Mouse (Mus musculus): ENCODE measurements around the gene Tppp3. TPM values are rescaled to one million over a fixed set of nuclear protein-coding genes. Genes with fewer than 3 reads are reported as not detected.
A peak's percentile ranks its signal among the peaks of the same experiment; 100 is the strongest.

Gene Tppp3
- polyA plus RNA-seq, 1 experiment, result 19.3 TPM

DNA sequence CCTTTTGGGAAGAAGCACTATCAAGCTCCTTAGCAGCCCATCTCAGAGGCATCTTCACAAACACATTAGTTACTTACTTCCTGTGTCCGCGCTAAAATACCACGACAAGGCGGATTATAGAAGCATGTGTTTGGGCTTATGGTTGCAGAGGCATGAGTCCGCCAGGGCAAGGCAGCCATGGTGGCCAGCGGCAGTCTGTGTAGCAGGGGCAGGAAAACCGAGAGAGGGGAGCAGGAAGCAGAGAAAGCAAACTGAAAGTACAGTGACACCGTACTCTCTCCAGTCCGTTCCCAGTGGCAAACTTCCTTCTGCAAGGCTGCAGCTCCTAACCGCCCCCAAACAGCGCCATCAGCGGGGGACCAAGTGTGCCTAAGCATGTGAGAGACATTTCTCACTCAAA is 28.5 kb upstream of the Tppp3 start:
- Histone ChIP-seq H3K4me3 (ENCODE audit: insufficient read depth, low read depth, low read length) (peak overlapping the region; percentile 43), H3K27me3 (replicated peaks; ENCODE audit: control insufficient read depth, insufficient read depth, low read length) (no peaks in the 10 kb centered on the region), H3K36me3 (ENCODE audit: control insufficient read depth, insufficient read depth, low read length) (no peaks in the 10 kb centered on the region), H3K27ac (ENCODE audit: insufficient read depth, low read depth, low read length) (no peak overlapping the region), H3K4me1 (ENCODE audit: control insufficient read depth, insufficient read depth, low read length) (peaks cover 9% of the 10 kb centered on the region)
- TF ChIP-seq POLR2A (IDR thresholded peaks at IDR 0.05; ENCODE audit: low read depth, low read length) (no peak), CTCF (conservative IDR thresholded peaks at IDR 0.05; ENCODE audit: insufficient read depth, insufficient read length, low read depth, low read length) (no peak)
- 78% methylated on average over 12 of the region's 12 CpGs for WGBS
- no peak for DNase-seq

DNA sequence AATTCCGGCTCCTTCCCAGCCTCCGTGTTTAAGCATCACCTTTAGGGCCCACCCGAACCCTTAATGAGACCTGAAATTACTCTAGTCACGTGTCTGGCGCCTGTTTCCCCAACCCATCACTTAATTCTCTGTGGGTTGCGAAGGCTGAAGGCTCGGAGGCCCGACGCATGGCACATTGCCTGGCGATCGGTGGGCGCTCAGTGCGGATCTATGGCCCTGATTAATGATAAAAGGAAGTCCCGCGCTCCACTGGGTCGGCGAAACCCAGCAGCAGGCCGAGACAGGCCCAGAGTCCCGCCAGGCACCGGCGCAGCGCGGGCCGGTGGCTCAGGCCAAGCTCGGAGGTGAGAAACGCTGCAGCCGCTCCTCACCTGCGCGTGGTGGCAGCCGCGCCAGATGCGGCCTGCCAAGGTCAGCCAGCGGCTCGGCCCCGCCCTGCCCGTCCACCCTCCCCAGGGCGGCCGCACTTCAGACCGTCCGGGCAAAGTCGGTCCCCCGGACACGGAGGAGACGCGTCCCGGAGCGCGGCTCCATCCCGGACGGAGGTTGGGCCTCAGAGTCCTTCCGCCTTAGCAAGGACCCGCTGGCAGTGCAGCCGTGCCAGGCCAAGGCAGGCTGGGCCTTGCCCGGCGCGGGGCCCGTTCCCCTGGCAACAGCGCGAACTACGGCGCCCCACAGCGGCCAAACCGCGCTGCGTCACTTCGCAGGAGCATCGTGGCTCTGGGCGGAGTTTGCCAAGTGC is 25.3 kb upstream of the Tppp3 start, which contains the start of gene Zdhhc1:
Gene Zdhhc1, minus strand, starts transcription at position 464 of the 742 bp plus-strand sequence.
- Histone ChIP-seq H3K27ac (ENCODE audit: insufficient read depth, low read depth, low read length) (peak within 1 kb of the TSS; percentile 78), H3K27me3 (replicated peaks; ENCODE audit: control insufficient read depth, insufficient read depth, low read length) (no peaks in the 10 kb centered on the region), H3K4me1 (ENCODE audit: control insufficient read depth, insufficient read depth, low read length) (peaks cover 9% of the 10 kb centered on the region), H3K4me3 (ENCODE audit: insufficient read depth, low read depth, low read length) (peak within 1 kb of the TSS; percentile 85), H3K36me3 (ENCODE audit: control insufficient read depth, insufficient read depth, low read length) (no peaks in the 10 kb centered on the region)
- 1% methylated on average over 67 of the region's 68 CpGs for WGBS
- TF ChIP-seq POLR2A (IDR thresholded peaks at IDR 0.05; ENCODE audit: low read depth, low read length) (peak; percentile 41), CTCF (conservative IDR thresholded peaks at IDR 0.05; ENCODE audit: insufficient read depth, insufficient read length, low read depth, low read length) (peak; percentile 51)
- peak; percentile 93 for DNase-seq

DNA sequence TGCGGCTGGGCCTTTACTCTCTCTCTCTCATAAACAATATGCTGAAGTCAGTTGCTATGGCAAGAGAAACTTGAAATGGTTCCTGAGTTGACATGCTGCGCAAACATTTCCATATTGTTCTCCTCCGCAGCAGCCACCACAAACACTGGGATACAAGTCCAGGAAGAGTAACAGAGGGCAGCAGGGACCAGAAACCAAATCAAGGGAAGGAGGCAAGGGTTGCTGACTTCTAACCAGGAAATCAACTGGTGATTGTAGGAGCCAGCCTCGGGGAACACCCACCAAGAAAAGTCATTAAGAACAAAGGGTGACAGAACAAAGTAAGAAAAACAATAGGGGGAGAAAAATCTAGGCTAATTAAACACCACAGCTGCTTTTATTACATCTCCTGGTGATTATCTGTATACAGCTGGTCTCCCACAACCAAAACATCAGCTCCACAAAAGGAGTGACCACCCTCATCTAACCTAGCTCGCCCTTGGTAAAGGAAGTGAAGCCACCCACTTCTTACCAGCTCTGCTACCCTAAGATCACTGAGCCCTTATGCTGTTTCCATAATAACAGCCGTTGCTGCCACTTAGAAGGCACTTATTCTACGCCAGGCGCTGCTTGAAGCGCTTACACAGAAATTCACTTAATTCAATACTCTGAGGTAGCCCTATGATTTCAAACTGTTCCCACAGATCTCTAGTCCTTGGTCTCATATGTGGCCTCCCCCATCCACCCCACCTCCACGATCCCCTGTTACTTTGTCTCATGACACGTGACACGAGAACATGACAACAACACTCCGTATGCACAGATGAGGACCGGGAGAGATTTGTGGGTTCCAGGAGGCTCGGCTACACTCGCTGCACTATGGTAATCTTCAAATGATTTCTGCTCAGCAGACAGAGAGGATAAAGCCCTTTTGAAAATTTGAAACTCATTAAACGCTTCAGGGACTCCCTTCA is 24.3 kb upstream of the Tppp3 start:
- peaks cover 9% of the 10 kb centered on the region for H3K4me1 ChIP-seq (ENCODE audit: control insufficient read depth, insufficient read depth, low read length)
- H3K4me3 ChIP-seq (ENCODE audit: insufficient read depth, low read depth, low read length), result peak overlapping the region; percentile 12; the same call in 1 of the 2 replicates
- DNase-seq, result no peak
- no peaks in the 10 kb centered on the region for H3K27me3 ChIP-seq (replicated peaks; ENCODE audit: control insufficient read depth, insufficient read depth, low read length)
- TF ChIP-seq POLR2A (IDR thresholded peaks at IDR 0.05; ENCODE audit: low read depth, low read length) (no peak), CTCF (conservative IDR thresholded peaks at IDR 0.05; ENCODE audit: insufficient read depth, insufficient read length, low read depth, low read length) (no peak)
- H3K36me3 ChIP-seq (ENCODE audit: control insufficient read depth, insufficient read depth, low read length), result no peaks in the 10 kb centered on the region
- peak overlapping the region; percentile 64 for H3K27ac ChIP-seq (ENCODE audit: insufficient read depth, low read depth, low read length)
- WGBS, result 49% methylated on average over 17 of the region's 17 CpGs

DNA sequence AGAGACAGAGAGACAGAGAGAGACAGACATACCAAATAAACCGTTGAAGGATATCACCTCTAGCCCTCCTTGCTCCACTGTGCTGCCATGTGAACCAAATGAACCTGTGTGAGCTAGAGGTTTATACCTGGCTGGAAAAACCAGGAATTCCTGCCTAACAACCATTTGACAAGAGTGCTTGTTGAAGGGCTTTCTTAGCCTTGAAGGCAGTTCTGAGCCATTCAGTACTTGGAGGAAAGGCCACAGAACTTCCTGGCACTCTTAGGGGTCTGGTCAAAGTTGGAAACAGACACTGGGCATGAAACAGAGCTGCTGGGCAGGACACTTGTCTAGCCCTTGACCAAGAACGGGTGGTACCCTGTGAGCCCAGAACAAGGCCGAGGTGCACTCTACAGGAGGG is 23.2 kb upstream of the Tppp3 start:
- H3K4me3 ChIP-seq (ENCODE audit: insufficient read depth, low read depth, low read length), result no peak overlapping the region
- DNase-seq, result no peak
- H3K27ac ChIP-seq (ENCODE audit: insufficient read depth, low read depth, low read length), result peak overlapping the region; percentile 86
- no peaks in the 10 kb centered on the region for H3K36me3 ChIP-seq (ENCODE audit: control insufficient read depth, insufficient read depth, low read length)
- H3K4me1 ChIP-seq (ENCODE audit: control insufficient read depth, insufficient read depth, low read length), result peaks cover 9% of the 10 kb centered on the region
- TF ChIP-seq CTCF (conservative IDR thresholded peaks at IDR 0.05; ENCODE audit: insufficient read depth, insufficient read length, low read depth, low read length) (no peak), POLR2A (IDR thresholded peaks at IDR 0.05; ENCODE audit: low read depth, low read length) (no peak)
- H3K27me3 ChIP-seq (replicated peaks; ENCODE audit: control insufficient read depth, insufficient read depth, low read length), result no peaks in the 10 kb centered on the region
- 65% methylated on average over 3 of the region's 3 CpGs for WGBS

DNA sequence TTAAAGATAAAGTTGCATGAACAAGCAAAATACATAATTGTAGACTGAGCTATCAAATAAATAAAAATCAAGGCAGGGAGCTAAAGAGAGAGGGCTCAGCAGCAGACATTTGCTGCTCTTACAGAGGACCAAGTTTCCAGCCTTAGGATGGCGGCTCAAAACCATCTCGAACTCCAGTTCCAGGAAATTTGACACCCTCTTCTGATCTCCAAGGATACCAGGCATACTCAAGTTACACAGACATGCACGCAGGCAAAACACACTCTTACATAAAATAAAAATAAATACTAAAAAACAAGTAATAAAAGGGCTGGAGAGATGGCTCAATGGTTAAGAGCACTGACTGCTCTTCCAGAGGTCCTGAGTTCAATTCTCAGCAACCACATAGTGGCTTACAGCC is 22.2 kb upstream of the Tppp3 start:
- 45% methylated on average over 3 of the region's 3 CpGs for WGBS
- Histone ChIP-seq H3K27ac (ENCODE audit: insufficient read depth, low read depth, low read length) (no peak overlapping the region), H3K27me3 (replicated peaks; ENCODE audit: control insufficient read depth, insufficient read depth, low read length) (no peaks in the 10 kb centered on the region), H3K4me1 (ENCODE audit: control insufficient read depth, insufficient read depth, low read length) (peaks cover 9% of the 10 kb centered on the region), H3K4me3 (ENCODE audit: insufficient read depth, low read depth, low read length) (no peak overlapping the region), H3K36me3 (ENCODE audit: control insufficient read depth, insufficient read depth, low read length) (no peaks in the 10 kb centered on the region)
- no peak for DNase-seq
- TF ChIP-seq POLR2A (IDR thresholded peaks at IDR 0.05; ENCODE audit: low read depth, low read length) (no peak), CTCF (conservative IDR thresholded peaks at IDR 0.05; ENCODE audit: insufficient read depth, insufficient read length, low read depth, low read length) (no peak)

DNA sequence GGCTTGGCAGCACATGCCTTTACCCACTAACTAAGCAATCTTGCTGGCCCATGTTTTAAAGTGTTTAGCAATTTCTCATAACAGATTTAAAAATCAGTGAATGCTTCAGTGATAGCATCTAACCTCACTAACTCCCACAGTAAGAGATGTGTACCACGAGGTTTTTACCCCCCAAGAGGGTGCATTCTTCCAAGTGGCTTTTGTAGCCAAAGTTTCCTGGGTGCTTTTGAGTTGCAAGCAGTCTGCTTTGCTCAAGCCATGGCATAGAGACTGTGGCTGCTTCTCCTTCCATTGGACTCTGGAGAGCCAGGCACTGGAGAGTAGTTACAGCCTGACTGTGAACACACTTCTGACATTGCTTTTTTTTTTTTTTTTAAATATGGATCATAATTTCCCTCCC is 18.0 kb upstream of the Tppp3 start:
- H3K36me3 ChIP-seq (ENCODE audit: control insufficient read depth, insufficient read depth, low read length), result no peaks in the 10 kb centered on the region
- 53% methylated on average over 1 of the region's 1 CpGs for WGBS
- 0 out of 2 replicates have a peak, but pooled peaks cover 3% of the 10 kb centered on the region for H3K4me1 ChIP-seq (ENCODE audit: control insufficient read depth, insufficient read depth, low read length)
- TF ChIP-seq POLR2A (IDR thresholded peaks at IDR 0.05; ENCODE audit: low read depth, low read length) (no peak), CTCF (conservative IDR thresholded peaks at IDR 0.05; ENCODE audit: insufficient read depth, insufficient read length, low read depth, low read length) (no peak)
- no peak for DNase-seq
- H3K27ac ChIP-seq (ENCODE audit: insufficient read depth, low read depth, low read length), result no peak overlapping the region
- H3K4me3 ChIP-seq (ENCODE audit: insufficient read depth, low read depth, low read length), result no peak overlapping the region
- no peaks in the 10 kb centered on the region for H3K27me3 ChIP-seq (replicated peaks; ENCODE audit: control insufficient read depth, insufficient read depth, low read length)

DNA sequence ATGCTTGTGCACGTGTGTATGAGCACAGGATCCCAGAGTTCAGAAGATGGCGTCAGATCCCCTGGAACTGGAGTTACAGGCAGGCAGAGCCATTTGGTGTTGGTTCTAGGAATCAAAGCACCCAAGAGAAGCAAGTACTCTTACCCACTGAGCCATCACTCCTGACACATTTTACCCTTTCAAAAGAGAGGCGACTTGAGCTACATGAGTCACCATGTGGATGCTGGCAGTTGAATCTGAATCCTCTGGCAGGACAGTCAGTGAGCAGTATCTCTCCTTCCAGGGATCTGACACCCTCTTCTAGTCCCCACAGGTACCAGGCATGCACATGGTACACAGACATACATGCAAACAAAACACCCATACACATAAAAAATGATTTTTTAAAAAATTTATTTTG is 16.8 kb upstream of the Tppp3 start:
- no peak for DNase-seq
- no peak overlapping the region for H3K4me3 ChIP-seq (ENCODE audit: insufficient read depth, low read depth, low read length)
- H3K27ac ChIP-seq (ENCODE audit: insufficient read depth, low read depth, low read length), result no peak overlapping the region
- no peaks in the 10 kb centered on the region for H3K27me3 ChIP-seq (replicated peaks; ENCODE audit: control insufficient read depth, insufficient read depth, low read length)
- WGBS, result 80% methylated on average over 3 of the region's 3 CpGs
- H3K4me1 ChIP-seq (ENCODE audit: control insufficient read depth, insufficient read depth, low read length), result peaks cover 3% of the 10 kb centered on the region; the same call in 1 of the 2 replicates
- TF ChIP-seq CTCF (conservative IDR thresholded peaks at IDR 0.05; ENCODE audit: insufficient read depth, insufficient read length, low read depth, low read length) (no peak), POLR2A (IDR thresholded peaks at IDR 0.05; ENCODE audit: low read depth, low read length) (no peak)
- no peaks in the 10 kb centered on the region for H3K36me3 ChIP-seq (ENCODE audit: control insufficient read depth, insufficient read depth, low read length)

Data from kidney, adult 2 months (tissue).